Mouse (Mus musculus) liver, postnatal 0 days (tissue): Measurements from ENCODE around the gene Gng13. TPM values are rescaled to one million over a fixed set of nuclear protein-coding genes. Genes with fewer than 3 reads are reported as not detected.

Experiments
- ATAC-seq: fragments of 200-750 bp; cut with Nextera tagmentation; 2 replicates; pipeline ENCODE4 v1.8.0; 2017; ENCODE audit warnings: mild to moderate bottlenecking, moderate library complexity
- DNase-seq: peaks from one replicate; pipeline ENCODE4 v3.0.0-alpha.2; 2016
- H3K27ac ChIP-seq: fragments of 300-500 bp; sonication (generic); 2 replicates; pipeline ENCODE4 v1.5.1; 2014; ENCODE audit warnings: antibody characterized with exemption, moderate library complexity, mild to moderate bottlenecking, low read depth
- H3K27me3 ChIP-seq: fragments of 300-500 bp; sonication (generic); 2 replicates; pipeline ENCODE4 v1.6.1; 2014; ENCODE audit warnings: low read length, control low read depth, mixed read lengths; ENCODE audit not compliant: insufficient read depth
- H3K36me3 ChIP-seq: fragments of 300-500 bp; sonication (generic); replicated peaks from 2 replicates; pipeline ENCODE4 v1.6.1; 2014; ENCODE audit warnings: mild to moderate bottlenecking, control low read depth, low read length, moderate library complexity, mixed read lengths; ENCODE audit not compliant: insufficient read depth
- H3K4me1 ChIP-seq: fragments of 300-500 bp; sonication (generic); 2 replicates; pipeline ENCODE4 v1.6.1; 2014; ENCODE audit warnings: antibody characterized with exemption, mild to moderate bottlenecking, control low read depth; ENCODE audit not compliant: insufficient read depth
- H3K4me2 ChIP-seq: fragments of 300-500 bp; sonication (generic); 2 replicates; pipeline ENCODE4 v1.6.1; 2014; ENCODE audit warnings: low read depth, mild to moderate bottlenecking, low read length, moderate library complexity, mixed read lengths
- H3K4me3 ChIP-seq: fragments of 300-500 bp; sonication (generic); 2 replicates; pipeline ENCODE4 v1.5.1; 2014; ENCODE audit warnings: low read depth, low read length
- H3K9ac ChIP-seq: fragments of 300-500 bp; sonication (generic); replicated peaks from 2 replicates; pipeline ENCODE4 v1.6.1; 2014; ENCODE audit warnings: mild to moderate bottlenecking, moderate library complexity
- H3K9me3 ChIP-seq: fragments of 300-500 bp; sonication (generic); 2 replicates; pipeline ENCODE4 v1.6.1; 2016; ENCODE audit warnings: mild to moderate bottlenecking, control low read depth, low read length, mixed read lengths
- CTCF ChIP-seq: sonication (generic); IDR thresholded peaks from 2 replicates; pipeline ENCODE4 v1.5.1; 2016; ENCODE audit warnings: antibody characterized with exemption, low read depth
- EP300 ChIP-seq: IDR thresholded peaks from 2 replicates; pipeline ENCODE4 v1.6.1; 2016; ENCODE audit warnings: antibody characterized with exemption, low read depth, mild to moderate bottlenecking
- WGBS: fragments of 180-500 bp; shearing (Covaris S2); extraction: QIAGEN DNeasy Blood & Tissue Kit; methylation state at CpG from one replicate; pipeline ENCODE4 v1.1.7; 2014; ENCODE audit not compliant: insufficient replicate concordance; 5-methylcytosine and 5-hydroxymethylcytosine counted together
- polyA plus RNA-seq: library from polyadenylated mRNA; unstranded; fragments of >200 nt; fragmentation: Nextera tagmentation; extraction: Ambion mirVana; gene quantifications from 2 replicates; pipeline ENCODE4 v1.2.1, GENCODE M21; 2015

The Gng13 gene
- 0.39 TPM in 1 of 2 replicates, not detected in the other for polyA plus RNA-seq

GRCm38 (mm10) chr17:25716711-25717637 lies at the start of gene Gng13:
Gene Gng13 (plus strand): TSS chr17:25717171.
- H3K9me3 ChIP-seq, result no peaks in the 10 kb centered on the region
- H3K4me1 ChIP-seq, result peaks cover 3% of the 10 kb centered on the region; the same call in 1 of the 2 replicates
- H3K27me3 ChIP-seq, result peaks cover 22% of the 10 kb centered on the region
- TF ChIP-seq EP300 (no peak), CTCF (no peak)
- peak within 1 kb of the TSS; percentile 29; the same call in 1 of the 2 replicates for H3K4me3 ChIP-seq
- DNase-seq (no peak), ATAC-seq (no peak)
- H3K36me3 ChIP-seq, result no peaks in the 10 kb centered on the region; the same call in none of the 2 replicates
- no peak within 1 kb of the TSS for H3K27ac ChIP-seq
- H3K9ac ChIP-seq, result no peak within 1 kb of the TSS
- 2% methylated on average over 37 of the region's 45 CpGs for whole genome bisulfite sequencing
- peak within 1 kb of the TSS; percentile 59 for H3K4me2 ChIP-seq

GRCm38 (mm10) chr17:25668481-25669055 lies 48.4 kb upstream of the Gng13 start:
- H3K27me3 ChIP-seq, result no peaks in the 10 kb centered on the region
- no peak overlapping the region for H3K27ac ChIP-seq
- 66% methylated on average over 7 of the region's 7 CpGs for WGBS
- DNase-seq (no peak), ATAC-seq (no peak)
- H3K9ac ChIP-seq, result no peak overlapping the region
- H3K9me3 ChIP-seq, result no peaks in the 10 kb centered on the region
- TF ChIP-seq EP300 (no peak), CTCF (no peak)
- no peak overlapping the region for H3K4me2 ChIP-seq
- H3K4me3 ChIP-seq, result no peak overlapping the region
- no peaks in the 10 kb centered on the region for H3K4me1 ChIP-seq
- no peaks in the 10 kb centered on the region for H3K36me3 ChIP-seq

GRCm38 (mm10) chr17:25672982-25673381 lies 44.0 kb upstream of the Gng13 start:
- DNase-seq (no peak), ATAC-seq (no peak)

GRCm38 (mm10) chr17:25677969-25678368 lies 39.0 kb upstream of the Gng13 start:
- Histone ChIP-seq H3K4me2 (no peak overlapping the region), H3K27ac (0 out of 2 replicates have a peak overlapping the region, but pooled peaks have one; percentile 34), H3K27me3 (no peaks in the 10 kb centered on the region), H3K9me3 (no peaks in the 10 kb centered on the region), H3K4me1 (no peaks in the 10 kb centered on the region), H3K4me3 (no peak overlapping the region), H3K9ac (no peak overlapping the region), H3K36me3 (no peaks in the 10 kb centered on the region)
- ATAC-seq (peak; percentile 51; the same call in 1 of the 2 replicates), DNase-seq (peak; percentile 41)
- TF ChIP-seq EP300, result no peak
- no peak for TF ChIP-seq CTCF
- 41% methylated on average over 6 of the region's 6 CpGs for WGBS

More at GRCm38 (mm10) chr17:25672982-25673381, 44.0 kb upstream of the Gng13 start:
- H3K4me2 ChIP-seq, result no peak overlapping the region
- no peak overlapping the region for H3K27ac ChIP-seq
- no peaks in the 10 kb centered on the region for H3K4me1 ChIP-seq
- no peaks in the 10 kb centered on the region for H3K36me3 ChIP-seq
- no peak overlapping the region for H3K4me3 ChIP-seq
- no peak overlapping the region for H3K9ac ChIP-seq
- H3K9me3 ChIP-seq, result no peaks in the 10 kb centered on the region
- no peak for TF ChIP-seq CTCF
- no peak for TF ChIP-seq EP300
- H3K27me3 ChIP-seq, result no peaks in the 10 kb centered on the region

- DNase-seq, result no peak
- Histone ChIP-seq H3K9ac (no peak overlapping the region), H3K4me1 (no peaks in the 10 kb centered on the region), H3K9me3 (no peaks in the 10 kb centered on the region), H3K27me3 (no peaks in the 10 kb centered on the region), H3K4me3 (no peak overlapping the region), H3K4me2 (no peak overlapping the region), H3K27ac (no peak overlapping the region), H3K36me3 (no peaks in the 10 kb centered on the region)
- no peak for ATAC-seq
- WGBS, result 15% methylated on average over 5 of the region's 5 CpGs
- TF ChIP-seq EP300 (no peak), CTCF (no peak)
Observed at GRCm38 (mm10) chr17:25679818-25680217, 37.2 kb upstream of the Gng13 start.

- 64% methylated on average over 4 of the region's 4 CpGs for WGBS
- no peak overlapping the region for H3K27ac ChIP-seq
- ATAC-seq (no peak), DNase-seq (no peak)
- H3K4me1 ChIP-seq, result no peaks in the 10 kb centered on the region
- H3K4me3 ChIP-seq, result no peak overlapping the region
- H3K4me2 ChIP-seq, result no peak overlapping the region
- no peak overlapping the region for H3K9ac ChIP-seq
- H3K36me3 ChIP-seq, result no peaks in the 10 kb centered on the region
- H3K27me3 ChIP-seq, result peaks cover 6% of the 10 kb centered on the region; the same call in 1 of the 2 replicates
- no peaks in the 10 kb centered on the region for H3K9me3 ChIP-seq
- TF ChIP-seq CTCF (no peak), EP300 (no peak)
Observed at GRCm38 (mm10) chr17:25681636-25682035, 35.3 kb upstream of the Gng13 start.
